Mouse (Mus musculus) ES-Bruce4 (cell line): ENCODE measurements around the gene Large2.

ENCODE experiments used
- CTCF ChIP-seq: IDR thresholded peaks from one replicate; pipeline ENCODE4 v1.8.1; 2011; ENCODE audit warnings: low read depth, low read length
- POLR2A ChIP-seq: IDR thresholded peaks from one replicate; pipeline ENCODE4 v1.8.1; 2011; ENCODE audit warnings: low read length; ENCODE audit not compliant: insufficient read depth

DNA sequence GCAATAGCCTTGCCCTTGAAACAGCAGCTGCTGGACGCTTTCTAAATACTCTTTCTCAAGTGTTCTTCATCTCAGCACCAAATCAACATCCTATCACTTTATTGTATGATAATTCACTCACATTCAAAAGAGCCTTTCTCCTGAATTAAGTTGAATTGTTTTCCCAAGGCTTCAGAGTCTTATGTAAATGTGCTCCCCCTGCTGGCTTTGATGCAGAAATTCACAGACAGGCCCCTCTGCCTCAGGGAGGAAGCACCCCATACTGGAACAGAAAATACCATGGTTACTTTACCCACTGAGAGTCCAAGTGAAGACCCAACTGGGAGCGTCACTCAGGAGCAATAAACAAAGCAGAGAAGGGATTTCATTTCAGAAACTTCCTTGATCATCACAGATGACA lies 43.8 kb downstream of the Large2 start:
- TF ChIP-seq CTCF (peak; percentile 46), POLR2A (no peak)
